Mouse (Mus musculus) urinary bladder, postnatal 36 days (tissue): Measurements from ENCODE around the gene Litaf.
"Not testable (repeated sequence)": the region's sequence is repeated elsewhere in the genome, so short reads cannot be mapped to it uniquely, and the experiment has no call there.

Experiments
- DNase-seq, 2 experiments: peaks; one replicate each; pipeline ENCODE4 v3.0.0; 2022; ENCODE audit warnings: low spot score in 2 of 2, mixed read lengths in 1 of 2

Gene Litaf

GRCm38 (mm10) chr16:10991737-10992089 lies 74.2 kb downstream of the Litaf start:
- DNase-seq: peak in 1 of 2 experiments; percentile 37

- no peak for DNase-seq
These were observed 75.2 kb downstream of the Litaf start for GRCm38 (mm10) chr16:10990763-10991162.

GRCm38 (mm10) chr16:10989896-10990295 lies 76.1 kb downstream of the Litaf start:
- DNase-seq: no peak

- DNase-seq: no peak
These were observed 76.6 kb downstream of the Litaf start for GRCm38 (mm10) chr16:10989361-10989760.

GRCm38 (mm10) chr16:10988261-10988660 lies 77.7 kb downstream of the Litaf start:
- DNase-seq: no peak

GRCm38 (mm10) chr16:10984534-10984933 lies 81.4 kb downstream of the Litaf start:
- DNase-seq: no peak

- DNase-seq: no peak
These were observed 84.4 kb downstream of the Litaf start for GRCm38 (mm10) chr16:10981493-10982070.

- DNase-seq: no peak
These were observed 86.7 kb downstream of the Litaf start for GRCm38 (mm10) chr16:10979064-10979803.

GRCm38 (mm10) chr16:10977877-10978276 lies 88.1 kb downstream of the Litaf start:
- DNase-seq: no peak

GRCm38 (mm10) chr16:10976202-10976631 lies 89.7 kb downstream of the Litaf start:
- DNase-seq: peak in 1 of 2 experiments; percentile 66

GRCm38 (mm10) chr16:10974939-10975338 lies 91.0 kb downstream of the Litaf start:
- no peak for DNase-seq

- DNase-seq: peak; percentile 41 to 79
These were observed 91.9 kb downstream of the Litaf start for GRCm38 (mm10) chr16:10974037-10974446.

GRCm38 (mm10) chr16:10972259-10972658 lies 93.7 kb downstream of the Litaf start:
- DNase-seq: no peak

GRCm38 (mm10) chr16:10969944-10970343 lies 96.0 kb downstream of the Litaf start:
- DNase-seq: not testable (repeated sequence)

GRCm38 (mm10) chr16:10969342-10969741 lies 96.6 kb downstream of the Litaf start:
- no peak for DNase-seq

GRCm38 (mm10) chr16:10968299-10968698 lies 97.7 kb downstream of the Litaf start:
- no peak for DNase-seq

GRCm38 (mm10) chr16:10967756-10968155 lies 98.2 kb downstream of the Litaf start:
- no peak for DNase-seq

GRCm38 (mm10) chr16:10967013-10967412 lies 98.9 kb downstream of the Litaf start:
- no peak for DNase-seq

GRCm38 (mm10) chr16:10965034-10965433 lies 100.9 kb downstream of the Litaf start:
- DNase-seq: no peak

- DNase-seq: no peak
These were observed 105.0 kb downstream of the Litaf start for GRCm38 (mm10) chr16:10960916-10961315.

- DNase-seq: no peak
These were observed 107.1 kb downstream of the Litaf start for GRCm38 (mm10) chr16:10958763-10959440.

- not testable (repeated sequence) for DNase-seq
These were observed 107.7 kb downstream of the Litaf start for GRCm38 (mm10) chr16:10958307-10958706.

- DNase-seq: no peak
These were observed 108.2 kb downstream of the Litaf start for GRCm38 (mm10) chr16:10957794-10958193.
